Mouse (Mus musculus) ovary, postnatal 36 days (tissue): ENCODE results near the gene Ankrd34b.

Experiments
- DNase-seq: peaks from one replicate; pipeline ENCODE4 v3.0.0; 2022; ENCODE audit warnings: low spot score, mixed read lengths

The Ankrd34b gene

GRCm38 (mm10) chr13:92425758-92426264, at the start of gene Ankrd34b:
Gene Ankrd34b, plus strand, starts transcription at chr13:92425896.
- DNase-seq: peak; percentile 28

GRCm38 (mm10) chr13:92387367-92387766, 38.3 kb upstream of the Ankrd34b start:
- DNase-seq: no peak

GRCm38 (mm10) chr13:92393047-92393661, 32.5 kb upstream of the Ankrd34b start:
- DNase-seq: no peak

DNA sequence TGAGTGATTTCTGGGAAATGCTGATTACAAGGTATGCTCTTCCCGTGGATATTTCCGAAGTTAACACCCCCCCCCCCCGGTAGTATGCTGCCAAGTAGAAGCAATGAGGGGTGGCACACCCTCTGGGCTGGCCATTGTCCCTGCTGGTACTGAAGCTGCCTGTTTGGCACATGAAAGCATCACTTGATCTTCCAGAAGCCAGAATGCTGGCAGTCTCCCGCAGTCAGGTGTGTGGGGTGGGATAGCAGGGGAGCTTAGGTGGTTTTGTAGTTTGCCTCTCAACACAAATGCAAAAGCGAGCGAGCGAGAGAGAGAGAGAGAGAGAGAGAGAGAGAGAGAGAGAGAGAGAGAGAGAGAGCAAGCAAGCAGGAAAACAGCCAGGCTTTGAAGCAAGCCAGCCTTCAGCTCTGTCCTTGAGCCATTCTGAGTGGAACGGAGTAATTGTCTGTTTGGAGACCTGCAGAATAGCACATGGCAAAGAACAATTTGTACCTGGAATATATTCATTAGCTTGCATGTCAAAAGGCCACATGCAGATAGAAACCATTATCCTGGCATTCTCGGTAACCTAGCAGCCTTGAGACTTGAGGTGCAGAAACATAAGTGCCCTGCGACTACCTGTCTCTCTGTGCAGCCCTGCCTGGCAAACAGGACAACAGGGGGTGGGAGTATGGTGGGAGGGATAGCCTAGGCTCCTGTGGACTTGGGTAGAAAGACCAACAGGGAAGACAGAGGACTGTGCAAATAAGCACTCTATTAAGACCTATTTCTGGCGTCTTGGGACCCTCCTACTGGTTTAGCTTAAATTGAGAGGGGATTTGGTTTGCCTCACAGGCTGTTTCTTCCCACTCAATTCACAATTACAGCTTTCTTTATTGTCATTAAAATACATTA, 27.0 kb upstream of the Ankrd34b start:
- DNase-seq: no peak

- no peak for DNase-seq
Observed at GRCm38 (mm10) chr13:92402063-92402462, 23.6 kb upstream of the Ankrd34b start.

- no peak for DNase-seq
Observed at GRCm38 (mm10) chr13:92403496-92403895, 22.2 kb upstream of the Ankrd34b start.

DNA sequence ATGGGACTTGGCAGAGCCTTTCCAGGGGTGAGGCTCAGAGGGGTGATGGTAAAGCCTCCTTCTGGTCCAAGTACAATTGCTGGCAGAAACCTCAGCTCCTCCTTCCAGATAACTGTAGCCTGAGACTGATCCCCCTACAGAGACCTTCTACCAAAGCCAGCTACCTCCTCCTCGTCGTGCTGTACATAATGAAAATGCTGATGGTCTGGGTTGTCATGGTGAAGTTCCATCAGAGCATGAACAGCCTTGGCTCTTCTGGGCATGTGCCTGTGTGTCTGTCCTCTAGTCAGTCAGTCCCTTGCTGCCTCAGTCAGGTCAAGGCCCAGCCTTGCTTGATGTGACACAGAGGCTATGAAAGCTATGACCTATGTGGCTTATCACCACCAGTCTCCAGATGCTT, 15.2 kb upstream of the Ankrd34b start:
- DNase-seq: no peak

DNA sequence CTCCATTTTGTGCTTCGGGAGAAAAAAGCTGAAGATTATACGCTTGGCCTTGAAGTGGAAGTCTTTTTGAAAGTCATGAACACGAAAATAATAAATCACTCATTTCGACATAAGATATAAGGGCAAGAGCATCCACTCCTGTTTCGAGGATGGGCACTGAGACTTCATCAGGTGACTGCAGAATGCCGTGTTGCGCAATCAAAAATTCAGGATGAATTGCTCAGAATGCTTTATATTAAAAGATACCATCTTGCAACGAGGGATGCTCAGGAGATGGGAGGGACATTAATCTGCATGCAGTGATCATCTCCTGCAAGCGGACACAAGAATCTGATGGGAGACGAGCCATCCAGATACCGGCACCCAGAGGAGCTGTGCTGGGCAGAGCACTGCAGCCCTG, 6.1 kb upstream of the Ankrd34b start:
- DNase-seq: no peak

- no peak for DNase-seq
Observed at GRCm38 (mm10) chr13:92423711-92424110, 2.0 kb upstream of the Ankrd34b start.

DNA sequence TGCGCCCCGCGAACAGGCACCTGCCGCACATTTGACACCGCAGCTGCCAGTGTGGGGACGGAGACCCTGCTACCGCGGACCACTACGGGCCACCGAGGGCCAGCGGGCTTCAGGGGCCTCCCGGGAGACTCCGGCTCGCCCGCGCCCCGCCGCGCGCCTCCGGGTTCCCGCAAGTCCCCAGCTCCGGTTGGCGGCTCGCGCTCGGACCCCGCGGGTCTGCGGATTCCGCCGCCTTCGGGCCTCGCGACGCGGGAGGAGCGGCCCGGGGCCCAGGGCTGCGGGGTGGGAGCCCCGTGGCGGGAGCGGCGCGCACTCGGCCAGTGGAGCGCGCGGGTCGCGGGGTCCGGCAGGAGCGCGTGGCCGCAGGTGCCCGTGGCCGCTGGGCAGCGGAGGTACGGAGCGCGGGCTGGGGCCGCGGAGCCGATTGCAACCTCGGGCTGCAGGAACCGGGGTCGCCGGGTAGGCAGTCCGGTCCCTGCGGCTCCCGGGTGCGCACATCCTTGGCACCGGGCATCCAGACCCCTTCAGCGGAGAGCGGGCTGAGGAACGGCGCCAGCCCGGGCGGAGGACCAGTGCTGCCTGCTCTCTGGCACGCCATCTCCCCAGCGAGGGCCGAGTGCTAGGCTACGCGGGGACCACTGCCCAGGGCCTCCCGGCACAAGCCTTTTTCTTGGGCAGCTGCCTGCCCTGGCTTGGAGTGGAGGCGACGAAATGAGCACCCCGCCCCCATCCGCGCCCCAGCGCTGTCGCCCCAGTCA, 777 bp downstream of the Ankrd34b start:
- DNase-seq: peak; percentile 14

- DNase-seq: no peak
Observed at GRCm38 (mm10) chr13:92427351-92427855, 1.7 kb downstream of the Ankrd34b start.

DNA sequence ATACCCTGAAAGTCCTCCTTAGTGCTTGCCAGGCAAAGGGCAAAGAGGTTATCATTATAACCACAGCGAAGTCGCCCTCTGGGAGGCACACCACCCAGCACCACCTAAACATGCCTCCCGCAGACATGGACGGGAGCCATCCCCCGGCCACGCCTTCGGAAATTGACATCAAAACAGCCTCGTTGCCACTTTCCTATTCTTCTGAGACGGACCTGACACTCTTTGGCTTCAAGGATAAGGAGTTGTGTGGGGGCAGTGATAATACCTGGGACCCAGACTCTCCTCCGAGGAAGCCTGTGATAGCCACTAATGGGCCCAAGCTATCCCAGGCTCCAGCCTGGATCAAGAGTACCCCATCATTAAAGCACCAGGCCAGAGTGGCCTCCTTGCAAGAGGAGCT, 13.0 kb downstream of the Ankrd34b start:
- DNase-seq: no peak

DNA sequence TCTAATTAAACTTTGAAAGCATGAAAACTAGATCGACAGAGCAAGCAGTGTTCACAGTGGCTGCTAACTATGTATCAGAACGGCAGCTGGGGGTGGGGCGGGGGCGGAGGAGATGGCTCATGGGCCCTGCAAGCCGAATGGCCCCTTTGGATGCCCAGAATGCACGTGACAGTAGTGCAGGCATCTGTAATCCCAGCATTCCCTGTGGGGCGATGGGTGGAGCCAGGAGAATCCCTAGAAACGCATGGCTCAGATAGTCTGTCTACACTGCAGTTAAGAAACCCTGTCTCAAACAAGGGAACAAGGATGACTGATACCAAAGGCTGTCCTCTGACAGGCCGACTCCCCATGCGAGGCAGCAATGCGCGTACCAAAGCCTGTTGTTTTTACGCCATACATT, 14.6 kb downstream of the Ankrd34b start:
- no peak for DNase-seq

DNA sequence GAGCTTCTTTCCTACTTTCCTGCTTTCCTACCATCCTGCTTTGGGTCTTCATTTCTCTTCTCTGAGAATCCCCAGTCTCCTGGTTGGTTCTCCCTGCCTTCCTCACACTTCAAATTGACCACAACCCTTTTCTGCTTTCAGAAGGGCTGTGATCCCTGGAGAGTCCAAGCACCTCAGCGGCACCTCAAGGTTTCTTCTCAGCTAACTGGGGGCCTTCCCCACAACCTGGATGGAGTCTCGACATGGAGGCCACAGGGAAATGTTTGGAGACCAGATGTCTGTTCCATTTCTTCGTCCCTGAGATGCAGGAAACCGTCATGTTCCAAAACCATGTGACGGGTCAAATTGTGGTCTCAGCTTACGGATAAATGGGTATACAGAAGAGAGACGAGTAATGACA, 21.2 kb downstream of the Ankrd34b start:
- DNase-seq: no peak

DNA sequence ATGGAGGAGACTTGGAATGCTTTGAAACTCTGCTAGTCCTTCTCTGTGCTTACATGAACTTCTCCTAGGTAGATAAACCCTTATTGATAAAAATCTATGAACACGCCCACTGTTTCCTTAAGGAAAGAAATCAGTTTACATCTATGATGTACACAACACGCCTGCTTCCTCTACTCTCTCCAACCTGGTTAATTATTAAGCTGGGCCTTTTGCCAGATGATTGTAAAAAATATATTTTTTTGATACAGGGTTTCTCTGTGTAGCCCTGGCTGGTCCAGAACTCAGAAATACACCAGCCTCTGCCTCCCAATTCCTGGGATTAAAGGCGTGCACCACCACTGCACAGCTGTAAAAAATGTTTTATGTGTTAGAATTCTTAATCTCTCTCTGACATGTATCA, 39.0 kb downstream of the Ankrd34b start:
- no peak for DNase-seq

- DNase-seq: no peak
Observed at GRCm38 (mm10) chr13:92467891-92468290, 42.2 kb downstream of the Ankrd34b start.

GRCm38 (mm10) chr13:92469381-92469780, 43.7 kb downstream of the Ankrd34b start:
- no peak for DNase-seq

- no peak for DNase-seq
Observed at GRCm38 (mm10) chr13:92470151-92470550, 44.5 kb downstream of the Ankrd34b start.

DNA sequence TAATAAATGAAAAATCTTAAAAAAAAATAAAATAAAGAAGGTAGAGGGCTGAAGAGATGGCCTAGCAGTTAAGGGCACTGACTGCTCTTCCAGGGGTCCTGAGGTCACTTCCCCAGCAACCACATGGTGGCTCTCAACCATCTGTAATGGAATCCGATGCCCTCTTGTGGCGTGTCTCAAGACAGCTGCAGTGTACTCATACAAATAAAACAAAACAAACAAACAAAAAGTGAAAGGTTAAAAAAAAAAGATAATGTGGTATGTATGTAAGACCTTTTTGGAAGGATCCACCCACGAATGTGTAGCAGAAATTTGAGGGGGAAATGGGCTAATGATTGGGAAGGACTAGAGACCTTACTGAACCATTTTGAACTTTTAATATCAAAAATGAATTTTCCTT, 57.7 kb downstream of the Ankrd34b start:
- DNase-seq: peak; percentile 21

DNA sequence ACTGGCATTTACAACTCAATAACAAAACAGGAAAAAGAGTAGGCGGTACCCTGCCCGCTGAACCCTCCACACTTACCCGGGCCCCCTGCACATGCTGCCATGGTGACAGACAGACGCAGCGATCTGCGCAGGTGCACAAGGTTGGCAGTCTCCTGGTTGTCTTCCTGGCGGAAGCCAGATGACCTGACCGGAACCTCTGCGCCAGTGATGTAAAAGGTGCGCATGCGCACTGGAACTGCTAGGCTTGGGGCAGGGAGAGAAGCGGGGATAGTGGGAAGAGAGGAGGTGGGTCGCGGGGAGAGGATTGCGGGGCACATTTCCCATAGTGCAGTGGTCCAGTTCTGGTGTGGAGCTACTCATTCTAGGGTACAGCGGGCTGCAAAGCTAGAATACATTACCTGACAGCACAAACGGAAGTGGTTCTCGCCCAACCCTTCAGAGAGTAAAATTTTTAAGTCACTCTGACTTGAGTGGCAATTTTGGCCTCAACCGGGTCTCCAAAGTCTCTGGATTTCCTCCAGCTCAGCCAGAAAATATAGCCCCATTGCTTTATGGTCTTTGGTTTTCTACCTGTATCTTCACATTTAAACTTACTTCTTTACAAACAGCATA, 58.3 kb downstream of the Ankrd34b start, which contains the start of gene Fam151b:
Fam151b (minus strand) TSS at position 164 of the 612 bp plus-strand sequence.
- DNase-seq: peak; percentile 87

GRCm38 (mm10) chr13:92490817-92491216, 65.1 kb downstream of the Ankrd34b start:
- peak; percentile 33 for DNase-seq
